Mouse (Mus musculus) ES-Bruce4 (cell line): ENCODE data around the gene Serinc3. TPM values are rescaled to one million over a fixed set of nuclear protein-coding genes. Genes with fewer than 3 reads are reported as not detected.

ENCODE experiments used
- H3K27ac ChIP-seq: 2 replicates; pipeline ENCODE4 v1.5.1; 2012; ENCODE audit warnings: low read length, inconsistent platforms; ENCODE audit not compliant: insufficient read depth
- H3K27me3 ChIP-seq: 2 replicates; pipeline ENCODE4 v1.6.1; 2012; ENCODE audit warnings: mild to moderate bottlenecking, low read length, inconsistent platforms; ENCODE audit not compliant: control insufficient read depth, poor library complexity, insufficient read depth, severe bottlenecking
- H3K36me3 ChIP-seq: 2 replicates; pipeline ENCODE4 v1.6.1; 2012; ENCODE audit warnings: inconsistent platforms, mild to moderate bottlenecking, low read length, moderate library complexity; ENCODE audit not compliant: control insufficient read depth, poor library complexity, insufficient read depth, severe bottlenecking
- H3K4me1 ChIP-seq: one replicate; pipeline ENCODE4 v1.8.1; 2011; ENCODE audit warnings: low read length; ENCODE audit not compliant: control insufficient read depth, insufficient read depth
- H3K4me3 ChIP-seq: 2 replicates; pipeline ENCODE4 v1.5.1; 2011; ENCODE audit warnings: low read depth, mild to moderate bottlenecking, low read length
- H3K9ac ChIP-seq: 2 replicates; pipeline ENCODE4 v1.6.1; 2012; ENCODE audit warnings: low read depth, mild to moderate bottlenecking, inconsistent platforms; ENCODE audit not compliant: poor library complexity, severe bottlenecking
- H3K9me3 ChIP-seq: replicated peaks from 2 replicates; pipeline ENCODE4 v1.6.1; 2012; ENCODE audit warnings: mild to moderate bottlenecking, low read length, inconsistent platforms; ENCODE audit not compliant: control insufficient read depth, poor library complexity, insufficient read depth, severe bottlenecking
- CTCF ChIP-seq: IDR thresholded peaks from one replicate; pipeline ENCODE4 v1.8.1; 2011; ENCODE audit warnings: low read depth, low read length
- EP300 ChIP-seq: IDR thresholded peaks from 2 replicates; pipeline ENCODE4 v1.6.1; 2011; ENCODE audit warnings: low read depth, low read length; ENCODE audit not compliant: insufficient read depth
- POLR2A ChIP-seq: IDR thresholded peaks from one replicate; pipeline ENCODE4 v1.8.1; 2011; ENCODE audit warnings: low read length; ENCODE audit not compliant: insufficient read depth
- polyA plus RNA-seq: library from polyadenylated mRNA; stranded (reverse); fragments of >200 nt; gene quantifications from 2 replicates; pipeline ENCODE4 v1.2.4, GENCODE M21; 2011; ENCODE audit warnings: low read depth; ENCODE audit not compliant: missing spikeins, insufficient read depth, insufficient read length

Serinc3 gene
- polyA plus RNA-seq, 1 experiment, result 146 TPM

- TF ChIP-seq CTCF (no peak), POLR2A (no peak), EP300 (no peak)
- Histone ChIP-seq H3K9ac (no peak overlapping the region), H3K4me1 (no peaks in the 10 kb centered on the region), H3K36me3 (no peaks in the 10 kb centered on the region), H3K9me3 (no peaks in the 10 kb centered on the region), H3K27me3 (no peaks in the 10 kb centered on the region), H3K4me3 (no peak overlapping the region), H3K27ac (no peak overlapping the region)
These were observed 66.9 kb downstream of the Serinc3 start for GRCm38 (mm10) chr2:163577986-163578385.

- TF ChIP-seq EP300 (no peak), CTCF (no peak), POLR2A (no peak)
- no peaks in the 10 kb centered on the region for H3K36me3 ChIP-seq
- no peak overlapping the region for H3K4me3 ChIP-seq
- no peaks in the 10 kb centered on the region for H3K4me1 ChIP-seq
- H3K27ac ChIP-seq, result no peak overlapping the region
- H3K9me3 ChIP-seq, result no peaks in the 10 kb centered on the region
- no peaks in the 10 kb centered on the region for H3K27me3 ChIP-seq
- no peak overlapping the region for H3K9ac ChIP-seq
These were observed 69.7 kb downstream of the Serinc3 start for GRCm38 (mm10) chr2:163575248-163575647.

GRCm38 (mm10) chr2:163574321-163574720, 70.6 kb downstream of the Serinc3 start:
- no peak overlapping the region for H3K9ac ChIP-seq
- no peaks in the 10 kb centered on the region for H3K27me3 ChIP-seq
- TF ChIP-seq EP300 (no peak), CTCF (no peak), POLR2A (no peak)
- H3K9me3 ChIP-seq, result no peaks in the 10 kb centered on the region
- H3K27ac ChIP-seq, result no peak overlapping the region
- H3K4me1 ChIP-seq, result no peaks in the 10 kb centered on the region
- no peaks in the 10 kb centered on the region for H3K36me3 ChIP-seq
- no peak overlapping the region for H3K4me3 ChIP-seq

Other genes starting within 250 kb of the Serinc3 start
- gene Jph2, start 247.1 kb downstream of the Serinc3 start, polyA plus RNA-seq, result 5.8 and 6.6 TPM in 2 replicates
- 48.3 and 50.6 TPM in 2 replicates for gene Oser1, start 220.4 kb downstream of the Serinc3 start, polyA plus RNA-seq
- 2.4 and 2.7 TPM in 2 replicates for gene Gdap1l1, start 206.7 kb downstream of the Serinc3 start, polyA plus RNA-seq
- gene Fitm2, start 172.5 kb downstream of the Serinc3 start, polyA plus RNA-seq, result 4.4 and 4.9 TPM in 2 replicates
- not detected in 2 replicates for gene R3hdml, start 152.8 kb downstream of the Serinc3 start, polyA plus RNA-seq
- not detected in 2 replicates for gene Hnf4a, start 138.3 kb downstream of the Serinc3 start, polyA plus RNA-seq
- 9.4 and 11.9 TPM in 2 replicates for gene Ttpal, start 42.8 kb downstream of the Serinc3 start, polyA plus RNA-seq
- 20.2 TPM in 2 replicates for gene Pkig, start 13.3 kb upstream of the Serinc3 start, polyA plus RNA-seq
- gene Ada, start 105.1 kb upstream of the Serinc3 start, polyA plus RNA-seq, result 8.4 and 8.9 TPM in 2 replicates
- 1.0 and 1.2 TPM in 2 replicates for gene Ccn5, start 175.7 kb upstream of the Serinc3 start, polyA plus RNA-seq
- not detected in 2 replicates for gene Kcnk15, start 208.5 kb upstream of the Serinc3 start, polyA plus RNA-seq